Mouse (Mus musculus) cerebellum, postnatal 36 days (tissue): ENCODE measurements around the gene Irf8.
"Not testable (repeated sequence)": the region's sequence is repeated elsewhere in the genome, so short reads cannot be mapped to it uniquely, and the experiment has no call there.

Experiments used
- DNase-seq, 2 experiments: peaks; one replicate each; pipeline ENCODE4 v3.0.0; 2021 to 2022; ENCODE audit warnings: mixed read lengths in 2 of 2

Gene Irf8

GRCm38 (mm10) chr8:120803661-120804375 is 67.7 kb downstream of the Irf8 start:
- DNase-seq = not testable (repeated sequence)

- DNase-seq = no peak
Measured at GRCm38 (mm10) chr8:120804741-120805140, 68.6 kb downstream of the Irf8 start.
